8 mouse cellular contexts compared by ENCODE assay signal in the genomic region with DNA sequence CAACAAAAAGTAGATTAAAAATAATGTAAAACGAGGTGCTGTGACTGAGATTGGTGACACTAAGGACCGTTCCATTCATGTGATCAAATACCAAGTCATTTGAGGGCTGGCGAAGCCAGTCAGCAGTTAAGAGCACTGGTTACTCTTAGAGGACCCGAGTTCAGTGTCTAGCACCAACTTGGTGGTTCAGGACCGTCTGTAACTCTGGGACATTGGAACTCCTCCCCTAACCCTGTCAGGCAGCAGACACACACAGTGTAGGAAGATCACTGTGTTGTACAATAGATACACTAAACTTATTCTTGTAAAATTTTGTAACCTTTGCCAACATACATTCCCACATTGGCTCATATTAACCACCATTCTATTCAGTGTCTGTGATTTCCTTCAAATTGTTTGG. TPM values are rescaled to one million over a fixed set of nuclear protein-coding genes. Genes with fewer than 3 reads are reported as not detected.
DNase-seq lines count a peak whose midpoint lies in the region; ATAC-seq and TF ChIP-seq lines count a peak whose summit lies in the region.

No protein-coding gene starts in this region.

- DNase-seq in lung, adult 2 months, result no peak
- no peak for DNase-seq in lung, postnatal 4 days
- DNase-seq in embryo, embryonic 10.5 days (ENCODE audit: low spot score), result peak; percentile 34
- DNase-seq in intestine, embryonic 14.5 days (ENCODE audit: low spot score), result no peak
- DNase-seq in urinary bladder, postnatal 4 days (ENCODE audit: low spot score in 2 of 2), result no peak
- no peak for DNase-seq in spleen, postnatal 4 days (ENCODE audit: low spot score in 2 of 2)
- no peak for DNase-seq in gastrocnemius, postnatal 36 days

- H3K4me1 ChIP-seq in lung, adult 2 months (ENCODE audit: control insufficient read depth, insufficient read depth, low read length), result peaks cover 5% of the 10 kb centered on the region; the same call in 1 of the 2 replicates
- H3K4me1 ChIP-seq in intestine, embryonic 14.5 days (replicated peaks; ENCODE audit: control insufficient read depth, insufficient read depth, low read length), result peaks cover 12% of the 10 kb centered on the region
- peaks cover 8% of the 10 kb centered on the region for H3K4me1 ChIP-seq in neural tube, embryonic 12.5 days

- H3K4me3 ChIP-seq in lung, adult 2 months (replicated peaks; ENCODE audit: extremely low read depth, low read depth, low read length), result peak overlapping the region; percentile 64
- peak overlapping the region; percentile 87 for H3K4me3 ChIP-seq in intestine, embryonic 14.5 days (ENCODE audit: low read depth, low read length)
- peak overlapping the region; percentile 65 for H3K4me3 ChIP-seq in neural tube, embryonic 12.5 days

- 13% methylated on average over 5 of the region's 5 CpGs for WGBS in lung, adult 2 months
- 16% methylated on average over 5 of the region's 5 CpGs for WGBS in intestine, embryonic 14.5 days
- WGBS in neural tube, embryonic 12.5 days, result 21% methylated on average over 5 of the region's 5 CpGs

- intact Hi-C loops in gastrocnemius, postnatal 36 days (cut with DNase I), result no loop called here

- TF ChIP-seq CTCF in lung, adult 2 months (IDR thresholded peaks at IDR 0.05; ENCODE audit: insufficient read depth, low read length), result no peak

- no peaks in the 10 kb centered on the region for H3K27me3 ChIP-seq in intestine, embryonic 14.5 days (replicated peaks; ENCODE audit: control insufficient read depth, insufficient read depth, low read length)
- H3K27me3 ChIP-seq in neural tube, embryonic 12.5 days (replicated peaks), result no peaks in the 10 kb centered on the region

- no peaks in the 10 kb centered on the region for H3K9me3 ChIP-seq in intestine, embryonic 14.5 days (ENCODE audit: control insufficient read depth, low read length)
- H3K9me3 ChIP-seq in neural tube, embryonic 12.5 days, result no peaks in the 10 kb centered on the region

- H3K9ac ChIP-seq in intestine, embryonic 14.5 days (ENCODE audit: low read length), result peak overlapping the region; percentile 91
- peak overlapping the region; percentile 84; the same call in 1 of the 2 replicates for H3K9ac ChIP-seq in neural tube, embryonic 12.5 days

- H3K27ac ChIP-seq in intestine, embryonic 14.5 days (ENCODE audit: low read depth), result no peak overlapping the region
- H3K27ac ChIP-seq in neural tube, embryonic 12.5 days, result no peak overlapping the region

- peak overlapping the region; percentile 72 for H3K4me2 ChIP-seq in intestine, embryonic 14.5 days (ENCODE audit: low read length)
- peak overlapping the region; percentile 70 for H3K4me2 ChIP-seq in neural tube, embryonic 12.5 days (replicated peaks)

- 0 out of 2 replicates have a peak, but pooled peaks have one; percentile 49 for ATAC-seq in intestine, embryonic 14.5 days (replicated peaks; ENCODE audit: low FRiP score, low TSS enrichment, low read depth)
- 0 out of 2 replicates have a peak, but pooled peaks have one; percentile 14 for ATAC-seq in neural tube, embryonic 12.5 days (ENCODE audit: low FRiP score, low read depth)

- no peak for TF ChIP-seq POLR2A in lung, adult 2 months (IDR thresholded peaks at IDR 0.05; ENCODE audit: borderline replicate concordance, extremely low read depth, low read depth, low read length)

- H3K36me3 ChIP-seq in intestine, embryonic 14.5 days (ENCODE audit: control insufficient read depth, insufficient read depth, low read length), result peaks cover 23% of the 10 kb centered on the region
- H3K36me3 ChIP-seq in neural tube, embryonic 12.5 days, result peaks cover 11% of the 10 kb centered on the region

RNA-seq across cellular contexts. Expression of a gene that starts 0.8 kb away (rescaled TPM):
- polyA plus RNA-seq in lung, adult 2 months (2012; rRNA removed), result 2.0 and 2.4 TPM in 2 replicates
- polyA plus RNA-seq in intestine, embryonic 14.5 days (2014; fragmentation: Nextera tagmentation; extraction: Ambion mirVana), result 12.8 and 13.8 TPM in 2 replicates
- 13.9 and 14.1 TPM in 2 replicates for polyA plus RNA-seq in neural tube, embryonic 12.5 days (2016; fragmentation: Nextera tagmentation; extraction: Ambion mirVana)
- total RNA-seq in gastrocnemius, postnatal 36 days (2021), result 1 to 10 TPM; 2.0 to 2.1 TPM

RNA-seq across cellular contexts. Expression of a gene that starts 41.5 kb away (rescaled TPM):
- 2.0 and 2.8 TPM in 2 replicates for polyA plus RNA-seq in lung, adult 2 months (2012; rRNA removed)
- polyA plus RNA-seq in intestine, embryonic 14.5 days (2014; fragmentation: Nextera tagmentation; extraction: Ambion mirVana), result 61.2 and 73.7 TPM in 2 replicates
- polyA plus RNA-seq in neural tube, embryonic 12.5 days (2016; fragmentation: Nextera tagmentation; extraction: Ambion mirVana), result 45.8 and 49.6 TPM in 2 replicates
- total RNA-seq in gastrocnemius, postnatal 36 days (2021), result 10 to 100 TPM; 16.1 to 19.7 TPM

Comparison
In these comparisons a context has a peak if more than half of its experiments do, and no peak if none do; other contexts are left out.
1. RNA of a gene that starts 41.5 kb away (polyA plus RNA-seq): 61.2 to 73.7 TPM in intestine, embryonic 14.5 days and 45.8 to 49.6 TPM in neural tube, embryonic 12.5 days; 2.0 to 2.8 TPM in lung, adult 2 months; every median in the first group is over 10 times any median in the second.
2. Peak in every context shown above with its lines, with median percentiles within 50 percentile points of each other: H3K4me3 ChIP-seq.